Mouse (Mus musculus) forebrain, embryonic 15.5 days (tissue): ENCODE results near the gene Nfasc. TPM values are rescaled to one million over a fixed set of nuclear protein-coding genes. Genes with fewer than 3 reads are reported as not detected.

Experiments used
- ATAC-seq: fragments of 200-750 bp; cut with Nextera tagmentation; replicated peaks from 2 replicates; pipeline ENCODE4 v1.8.0; 2017; ENCODE audit warnings: mild to moderate bottlenecking, moderate TSS enrichment, moderate library complexity
- H3K27ac ChIP-seq: fragments of 300-500 bp; sonication (generic); replicated peaks from 2 replicates; pipeline ENCODE4 v1.5.1; 2015; ENCODE audit warnings: mild to moderate bottlenecking, inconsistent platforms
- H3K27me3 ChIP-seq: fragments of 300-500 bp; sonication (generic); 2 replicates; pipeline ENCODE4 v1.6.1; 2015; ENCODE audit warnings: inconsistent platforms
- H3K36me3 ChIP-seq: fragments of 300-500 bp; sonication (generic); 2 replicates; pipeline ENCODE4 v1.6.1; 2015; ENCODE audit warnings: mild to moderate bottlenecking, inconsistent platforms
- H3K4me1 ChIP-seq: fragments of 300-500 bp; sonication (generic); 2 replicates; pipeline ENCODE4 v1.6.1; 2015; ENCODE audit warnings: inconsistent platforms
- H3K4me2 ChIP-seq: fragments of 300-500 bp; sonication (generic); replicated peaks from 2 replicates; pipeline ENCODE4 v1.6.1; 2015; ENCODE audit warnings: mild to moderate bottlenecking, inconsistent platforms
- H3K4me3 ChIP-seq: fragments of 300-500 bp; sonication (generic); 2 replicates; pipeline ENCODE4 v1.5.1; 2015; ENCODE audit warnings: mild to moderate bottlenecking, inconsistent platforms
- H3K9ac ChIP-seq: fragments of 300-500 bp; sonication (generic); replicated peaks from 2 replicates; pipeline ENCODE4 v1.6.1; 2015; ENCODE audit warnings: mild to moderate bottlenecking, inconsistent platforms
- H3K9me3 ChIP-seq: fragments of 300-500 bp; sonication (generic); 2 replicates; pipeline ENCODE4 v1.6.1; 2016; ENCODE audit warnings: inconsistent platforms
- WGBS: fragments of 180-500 bp; shearing (Covaris S2); methylation state at CpG from one replicate; pipeline ENCODE4 v1.1.7; 2015; ENCODE audit warnings: mixed read lengths; 5-methylcytosine and 5-hydroxymethylcytosine counted together
- polyA plus RNA-seq: library from polyadenylated mRNA; unstranded; fragments of >200 nt; fragmentation: Nextera tagmentation; extraction: Ambion mirVana; gene quantifications from 2 replicates; pipeline ENCODE4 v1.2.1, GENCODE M21; 2015

The Nfasc gene
- polyA plus RNA-seq, 1 experiment from 2014 or later, result 51.5 TPM

- Histone ChIP-seq H3K4me1 (peaks cover 50% of the 10 kb centered on the region), H3K27ac (peak overlapping the region; percentile 28), H3K9me3 (no peaks in the 10 kb centered on the region), H3K36me3 (peaks cover 17% of the 10 kb centered on the region), H3K27me3 (no peaks in the 10 kb centered on the region), H3K4me2 (no peak overlapping the region), H3K9ac (no peak overlapping the region), H3K4me3 (no peak overlapping the region)
- no peak for ATAC-seq
- 69% methylated on average over 7 of the region's 7 CpGs for WGBS
Observed at GRCm38 (mm10) chr1:132637346-132637745, 104.3 kb downstream of the Nfasc start.

- no peak overlapping the region for H3K9ac ChIP-seq
- H3K27me3 ChIP-seq, result no peaks in the 10 kb centered on the region
- peaks cover 52% of the 10 kb centered on the region for H3K36me3 ChIP-seq
- no peak for ATAC-seq
- WGBS, result 81% methylated on average over 5 of the region's 5 CpGs
- H3K4me1 ChIP-seq, result peaks cover 7% of the 10 kb centered on the region; the same call in 1 of the 2 replicates
- no peak overlapping the region for H3K4me3 ChIP-seq
- no peaks in the 10 kb centered on the region for H3K9me3 ChIP-seq
- peak overlapping the region; percentile 46 for H3K27ac ChIP-seq
- H3K4me2 ChIP-seq, result no peak overlapping the region
Observed at GRCm38 (mm10) chr1:132629611-132630370, 111.8 kb downstream of the Nfasc start.

- Histone ChIP-seq H3K4me2 (no peak overlapping the region), H3K27me3 (no peaks in the 10 kb centered on the region), H3K36me3 (peaks cover 52% of the 10 kb centered on the region), H3K4me3 (no peak overlapping the region), H3K4me1 (peaks cover 7% of the 10 kb centered on the region; the same call in 1 of the 2 replicates), H3K9ac (no peak overlapping the region), H3K27ac (no peak overlapping the region), H3K9me3 (no peaks in the 10 kb centered on the region)
- 73% methylated on average over 3 of the region's 3 CpGs for WGBS
- no peak for ATAC-seq
Observed at GRCm38 (mm10) chr1:132628599-132628998, 113.0 kb downstream of the Nfasc start.

GRCm38 (mm10) chr1:132628183-132628582, 113.4 kb downstream of the Nfasc start:
- H3K36me3 ChIP-seq, result peaks cover 48% of the 10 kb centered on the region
- ATAC-seq, result no peak
- WGBS, result 88% methylated on average over 8 of the region's 8 CpGs

GRCm38 (mm10) chr1:132626125-132626756, 115.4 kb downstream of the Nfasc start:
- WGBS, result 64% methylated on average over 7 of the region's 7 CpGs

More at GRCm38 (mm10) chr1:132628183-132628582, 113.4 kb downstream of the Nfasc start:
- no peak overlapping the region for H3K27ac ChIP-seq
- no peak overlapping the region for H3K9ac ChIP-seq
- no peak overlapping the region for H3K4me3 ChIP-seq
- no peaks in the 10 kb centered on the region for H3K9me3 ChIP-seq
- H3K4me2 ChIP-seq, result no peak overlapping the region
- no peaks in the 10 kb centered on the region for H3K27me3 ChIP-seq
- peaks cover 7% of the 10 kb centered on the region; the same call in 1 of the 2 replicates for H3K4me1 ChIP-seq

GRCm38 (mm10) chr1:132625034-132625433, 116.6 kb downstream of the Nfasc start:
- Histone ChIP-seq H3K4me2 (no peak overlapping the region), H3K9me3 (no peaks in the 10 kb centered on the region), H3K27me3 (no peaks in the 10 kb centered on the region), H3K9ac (no peak overlapping the region), H3K27ac (peak overlapping the region; percentile 18; the same call in 1 of the 2 replicates), H3K36me3 (peaks cover 39% of the 10 kb centered on the region), H3K4me1 (peaks cover 5% of the 10 kb centered on the region; the same call in 1 of the 2 replicates), H3K4me3 (no peak overlapping the region)
- ATAC-seq, result no peak
- WGBS, result 79% methylated on average over 6 of the region's 6 CpGs

More at GRCm38 (mm10) chr1:132626125-132626756, 115.4 kb downstream of the Nfasc start:
- H3K27me3 ChIP-seq, result no peaks in the 10 kb centered on the region
- peaks cover 43% of the 10 kb centered on the region for H3K36me3 ChIP-seq
- H3K4me3 ChIP-seq, result no peak overlapping the region
- no peak overlapping the region; the same call in 1 of the 2 replicates for H3K27ac ChIP-seq
- no peaks in the 10 kb centered on the region for H3K9me3 ChIP-seq
- H3K4me2 ChIP-seq, result no peak overlapping the region
- peaks cover 7% of the 10 kb centered on the region; the same call in 1 of the 2 replicates for H3K4me1 ChIP-seq
- no peak overlapping the region for H3K9ac ChIP-seq
- ATAC-seq, result no peak

GRCm38 (mm10) chr1:132624466-132624865, 117.1 kb downstream of the Nfasc start:
- WGBS, result 73% methylated on average over 1 of the region's 1 CpGs
- H3K36me3 ChIP-seq, result peaks cover 36% of the 10 kb centered on the region
- no peak overlapping the region for H3K9ac ChIP-seq

GRCm38 (mm10) chr1:132623641-132624336, 117.8 kb downstream of the Nfasc start:
- H3K27me3 ChIP-seq, result no peaks in the 10 kb centered on the region

More at GRCm38 (mm10) chr1:132624466-132624865, 117.1 kb downstream of the Nfasc start:
- H3K27ac ChIP-seq, result no peak overlapping the region
- H3K4me1 ChIP-seq, result no peaks in the 10 kb centered on the region
- H3K4me2 ChIP-seq, result no peak overlapping the region
- ATAC-seq, result no peak
- H3K4me3 ChIP-seq, result no peak overlapping the region
- no peaks in the 10 kb centered on the region for H3K9me3 ChIP-seq
- no peaks in the 10 kb centered on the region for H3K27me3 ChIP-seq

GRCm38 (mm10) chr1:132612066-132612465, 129.5 kb downstream of the Nfasc start:
- no peaks in the 10 kb centered on the region for H3K27me3 ChIP-seq
- H3K4me2 ChIP-seq, result no peak overlapping the region
- H3K36me3 ChIP-seq, result peaks cover 55% of the 10 kb centered on the region
- no peaks in the 10 kb centered on the region for H3K9me3 ChIP-seq
- H3K4me3 ChIP-seq, result no peak overlapping the region
- no peak overlapping the region for H3K27ac ChIP-seq
- no peaks in the 10 kb centered on the region for H3K4me1 ChIP-seq
- WGBS, result 80% methylated on average over 4 of the region's 4 CpGs
- ATAC-seq, result no peak
- no peak overlapping the region for H3K9ac ChIP-seq

More at GRCm38 (mm10) chr1:132623641-132624336, 117.8 kb downstream of the Nfasc start:
- no peak overlapping the region for H3K27ac ChIP-seq
- no peak overlapping the region for H3K9ac ChIP-seq
- no peak for ATAC-seq
- WGBS, result 62% methylated on average over 14 of the region's 14 CpGs
- H3K9me3 ChIP-seq, result no peaks in the 10 kb centered on the region
- H3K4me3 ChIP-seq, result no peak overlapping the region
- peaks cover 43% of the 10 kb centered on the region for H3K36me3 ChIP-seq
- H3K4me1 ChIP-seq, result no peaks in the 10 kb centered on the region
- no peak overlapping the region for H3K4me2 ChIP-seq

- Histone ChIP-seq H3K9ac (no peak overlapping the region), H3K9me3 (no peaks in the 10 kb centered on the region), H3K4me2 (no peak overlapping the region), H3K36me3 (peaks cover 64% of the 10 kb centered on the region), H3K4me1 (no peaks in the 10 kb centered on the region), H3K27me3 (no peaks in the 10 kb centered on the region), H3K4me3 (no peak overlapping the region), H3K27ac (no peak overlapping the region)
- ATAC-seq, result no peak
- 34% methylated on average over 4 of the region's 4 CpGs for WGBS
Observed at GRCm38 (mm10) chr1:132609048-132609634, 132.5 kb downstream of the Nfasc start.

GRCm38 (mm10) chr1:132602161-132602560, 139.4 kb downstream of the Nfasc start:
- H3K9me3 ChIP-seq, result no peaks in the 10 kb centered on the region
- no peak overlapping the region for H3K4me2 ChIP-seq
- H3K9ac ChIP-seq, result no peak overlapping the region
- peaks cover 79% of the 10 kb centered on the region for H3K36me3 ChIP-seq
- no peak overlapping the region for H3K27ac ChIP-seq
- ATAC-seq, result no peak; the same call in 1 of the 2 replicates
- H3K4me1 ChIP-seq, result no peaks in the 10 kb centered on the region
- 53% methylated on average over 8 of the region's 8 CpGs for WGBS
- H3K4me3 ChIP-seq, result no peak overlapping the region
- H3K27me3 ChIP-seq, result no peaks in the 10 kb centered on the region
